In the genomic region with DNA sequence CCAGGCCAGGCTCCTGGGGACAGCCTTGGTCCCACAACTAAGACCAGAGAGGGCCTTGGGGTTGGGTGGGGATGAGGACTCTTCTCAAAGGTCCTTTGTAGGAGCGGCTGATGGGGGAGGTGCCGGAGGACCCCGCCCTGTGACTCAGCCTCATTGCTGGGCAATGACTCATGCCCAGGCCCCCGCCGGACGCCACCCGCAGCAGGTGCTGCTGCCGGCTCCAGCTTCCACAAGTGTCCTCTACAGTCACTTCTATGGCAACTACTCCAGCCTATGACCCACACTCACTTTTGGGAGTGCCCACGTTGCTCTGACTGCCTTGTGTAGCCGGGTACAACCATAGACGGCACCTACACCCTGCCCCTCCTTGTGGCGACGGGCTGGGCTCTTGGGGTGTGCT, we compare ENCODE assay signal across 8 mouse cellular contexts. TPM values are rescaled to one million over a fixed set of nuclear protein-coding genes. Genes with fewer than 3 reads are reported as not detected.
A peak's percentile ranks its signal among the peaks of the same experiment; 100 is the strongest.
DNase-seq lines count a peak whose midpoint lies in the region; ATAC-seq and TF ChIP-seq lines count a peak whose summit lies in the region.

No protein-coding gene starts in this region.

- no peak for TF ChIP-seq POLR2A in ES-Bruce4 (IDR thresholded peaks at IDR 0.05; ENCODE audit: insufficient read depth, low read length)

- peak overlapping the region; percentile 98 for H3K27ac ChIP-seq in ES-Bruce4 (ENCODE audit: insufficient read depth, low read length)
- H3K27ac ChIP-seq in forebrain, embryonic 14.5 days (ENCODE audit: low read depth, low read length) = peak overlapping the region; percentile 58; the same call in 1 of the 2 replicates
- peak overlapping the region; percentile 76 for H3K27ac ChIP-seq in hindbrain, embryonic 10.5 days
- peak overlapping the region; percentile 83 for H3K27ac ChIP-seq in limb, embryonic 13.5 days
- H3K27ac ChIP-seq in midbrain, embryonic 13.5 days = peak overlapping the region; percentile 53

- no peak for TF ChIP-seq CTCF in ES-Bruce4 (IDR thresholded peaks at IDR 0.05; ENCODE audit: low read depth, low read length)

- peak overlapping the region; percentile 36; the same call in 1 of the 2 replicates for H3K4me2 ChIP-seq in forebrain, embryonic 14.5 days (ENCODE audit: low read length)
- H3K4me2 ChIP-seq in limb, embryonic 13.5 days (replicated peaks) = peak overlapping the region; percentile 59
- peak overlapping the region; percentile 37; the same call in 1 of the 2 replicates for H3K4me2 ChIP-seq in midbrain, embryonic 13.5 days (replicated peaks)

- peak; percentile 59 for ATAC-seq in forebrain, embryonic 14.5 days
- ATAC-seq in limb, embryonic 13.5 days (ENCODE audit: low FRiP score, low read depth) = peak; percentile 64
- peak; percentile 44; the same call in 1 of the 2 replicates for ATAC-seq in midbrain, embryonic 13.5 days
- ATAC-seq in cerebellum, adult (ENCODE audit: insufficient number of reproducible peaks, low FRiP score, low TSS enrichment) = no peak

- H3K27me3 ChIP-seq in ES-Bruce4 (ENCODE audit: control insufficient read depth, insufficient read depth, low read length, poor library complexity, severe bottlenecking) = no peaks in the 10 kb centered on the region
- H3K27me3 ChIP-seq in forebrain, embryonic 14.5 days (replicated peaks; ENCODE audit: control insufficient read depth, insufficient read depth, low read length) = 0 out of 2 replicates have a peak, but pooled peaks cover 3% of the 10 kb centered on the region
- peaks cover 38% of the 10 kb centered on the region for H3K27me3 ChIP-seq in hindbrain, embryonic 10.5 days (ENCODE audit: insufficient read depth, poor library complexity, severe bottlenecking)
- no peaks in the 10 kb centered on the region for H3K27me3 ChIP-seq in limb, embryonic 13.5 days
- H3K27me3 ChIP-seq in midbrain, embryonic 13.5 days = peaks cover 16% of the 10 kb centered on the region

- H3K4me3 ChIP-seq in ES-Bruce4 (ENCODE audit: low read depth, low read length) = peak overlapping the region; percentile 57
- no peak overlapping the region for H3K4me3 ChIP-seq in forebrain, embryonic 14.5 days (ENCODE audit: low read depth, low read length)
- peak overlapping the region; percentile 38 for H3K4me3 ChIP-seq in hindbrain, embryonic 10.5 days
- peak overlapping the region; percentile 31 for H3K4me3 ChIP-seq in limb, embryonic 13.5 days
- peak overlapping the region; percentile 4; the same call in 1 of the 2 replicates for H3K4me3 ChIP-seq in midbrain, embryonic 13.5 days (replicated peaks)

- no peaks in the 10 kb centered on the region for H3K9me3 ChIP-seq in ES-Bruce4 (replicated peaks; ENCODE audit: control insufficient read depth, insufficient read depth, low read length, poor library complexity, severe bottlenecking)
- H3K9me3 ChIP-seq in forebrain, embryonic 14.5 days (replicated peaks; ENCODE audit: control insufficient read depth, low read length) = no peaks in the 10 kb centered on the region
- H3K9me3 ChIP-seq in hindbrain, embryonic 10.5 days = no peaks in the 10 kb centered on the region
- no peaks in the 10 kb centered on the region for H3K9me3 ChIP-seq in limb, embryonic 13.5 days
- H3K9me3 ChIP-seq in midbrain, embryonic 13.5 days = no peaks in the 10 kb centered on the region

- H3K4me1 ChIP-seq in ES-Bruce4 (ENCODE audit: control insufficient read depth, insufficient read depth, low read length) = peaks cover 7% of the 10 kb centered on the region
- peaks cover 7% of the 10 kb centered on the region for H3K4me1 ChIP-seq in forebrain, embryonic 14.5 days (ENCODE audit: control insufficient read depth, insufficient read depth, low read length)
- H3K4me1 ChIP-seq in hindbrain, embryonic 10.5 days (replicated peaks) = peaks cover 28% of the 10 kb centered on the region
- H3K4me1 ChIP-seq in limb, embryonic 13.5 days = peaks cover 36% of the 10 kb centered on the region
- H3K4me1 ChIP-seq in midbrain, embryonic 13.5 days (replicated peaks) = peaks cover 13% of the 10 kb centered on the region

- no peaks in the 10 kb centered on the region for H3K36me3 ChIP-seq in ES-Bruce4 (ENCODE audit: control insufficient read depth, insufficient read depth, low read length, poor library complexity, severe bottlenecking)
- H3K36me3 ChIP-seq in forebrain, embryonic 14.5 days (ENCODE audit: control insufficient read depth, insufficient read depth, low read length) = no peaks in the 10 kb centered on the region
- H3K36me3 ChIP-seq in hindbrain, embryonic 10.5 days = no peaks in the 10 kb centered on the region
- H3K36me3 ChIP-seq in limb, embryonic 13.5 days = no peaks in the 10 kb centered on the region
- H3K36me3 ChIP-seq in midbrain, embryonic 13.5 days = no peaks in the 10 kb centered on the region

- peak overlapping the region; percentile 76 for H3K9ac ChIP-seq in ES-Bruce4 (ENCODE audit: low read depth, poor library complexity, severe bottlenecking)
- no peak overlapping the region for H3K9ac ChIP-seq in forebrain, embryonic 14.5 days (ENCODE audit: low read length)
- peak overlapping the region; percentile 48; the same call in 1 of the 2 replicates for H3K9ac ChIP-seq in limb, embryonic 13.5 days
- 0 out of 2 replicates have a peak overlapping the region, but pooled peaks have one; percentile 30 for H3K9ac ChIP-seq in midbrain, embryonic 13.5 days (replicated peaks)

- DNase-seq in adipocyte (ENCODE audit: low spot score) = peak; percentile 39
- no peak for DNase-seq in forebrain, embryonic 14.5 days (ENCODE audit: low spot score)
- DNase-seq in hindbrain, embryonic 10.5 days (ENCODE audit: low spot score) = peak; percentile 40
- DNase-seq in urinary bladder, postnatal 4 days (ENCODE audit: low spot score in 2 of 2) = peak; percentile 73 to 74

- WGBS in forebrain, embryonic 14.5 days = 33% methylated on average over 13 of the region's 13 CpGs
- 46% methylated on average over 13 of the region's 13 CpGs for WGBS in hindbrain, embryonic 10.5 days
- 25% methylated on average over 13 of the region's 13 CpGs for WGBS in limb, embryonic 13.5 days
- 57% methylated on average over 13 of the region's 13 CpGs for WGBS in midbrain, embryonic 13.5 days

- peak; percentile 99 for TF ChIP-seq EP300 in ES-Bruce4 (IDR thresholded peaks at IDR 0.05; ENCODE audit: insufficient read depth, low read depth, low read length)

RNA-seq across cellular contexts. Expression of gene Nanos3, which starts 7.0 kb away (rescaled TPM):
- 3.0 and 4.3 TPM in 2 replicates for polyA plus RNA-seq in ES-Bruce4 (2011; ENCODE audit: insufficient read depth, insufficient read length, low read depth, missing spikeins)
- polyA plus RNA-seq in forebrain, embryonic 14.5 days (2014; fragmentation: Nextera tagmentation; extraction: Ambion mirVana) = 4.5 and 8.3 TPM in 2 replicates
- polyA plus RNA-seq in hindbrain, embryonic 10.5 days (2016; fragmentation: Nextera tagmentation; extraction: Ambion mirVana) = 2.5 and 6.8 TPM in 2 replicates
- polyA plus RNA-seq in limb, embryonic 13.5 days (2015; fragmentation: Nextera tagmentation; extraction: Ambion mirVana) = 5.7 TPM in 2 replicates
- 8.8 and 11.6 TPM in 2 replicates for polyA plus RNA-seq in midbrain, embryonic 13.5 days (2015; fragmentation: Nextera tagmentation; extraction: Ambion mirVana)

RNA-seq across cellular contexts. Expression of gene 4930432K21Rik, which starts 44.2 kb away (rescaled TPM):
- 3.8 and 4.7 TPM in 2 replicates for polyA plus RNA-seq in ES-Bruce4 (2011; ENCODE audit: insufficient read depth, insufficient read length, low read depth, missing spikeins)
- polyA plus RNA-seq in forebrain, embryonic 14.5 days (2014; fragmentation: Nextera tagmentation; extraction: Ambion mirVana) = 1.7 and 2.3 TPM in 2 replicates
- 2.1 TPM in 2 replicates for polyA plus RNA-seq in hindbrain, embryonic 10.5 days (2016; fragmentation: Nextera tagmentation; extraction: Ambion mirVana)
- polyA plus RNA-seq in limb, embryonic 13.5 days (2015; fragmentation: Nextera tagmentation; extraction: Ambion mirVana) = 1.6 and 2.0 TPM in 2 replicates
- 2.3 and 2.7 TPM in 2 replicates for polyA plus RNA-seq in midbrain, embryonic 13.5 days (2015; fragmentation: Nextera tagmentation; extraction: Ambion mirVana)

RNA-seq across cellular contexts. Expression of gene Cc2d1a, which starts 44.3 kb away (rescaled TPM):
- polyA plus RNA-seq in ES-Bruce4 (2011; ENCODE audit: insufficient read depth, insufficient read length, low read depth, missing spikeins) = 18.0 and 27.2 TPM in 2 replicates
- 14.7 and 21.7 TPM in 2 replicates for polyA plus RNA-seq in forebrain, embryonic 14.5 days (2014; fragmentation: Nextera tagmentation; extraction: Ambion mirVana)
- 18.2 and 19.0 TPM in 2 replicates for polyA plus RNA-seq in hindbrain, embryonic 10.5 days (2016; fragmentation: Nextera tagmentation; extraction: Ambion mirVana)
- polyA plus RNA-seq in limb, embryonic 13.5 days (2015; fragmentation: Nextera tagmentation; extraction: Ambion mirVana) = 27.6 and 29.3 TPM in 2 replicates
- 24.5 and 24.7 TPM in 2 replicates for polyA plus RNA-seq in midbrain, embryonic 13.5 days (2015; fragmentation: Nextera tagmentation; extraction: Ambion mirVana)

RNA-seq across cellular contexts. Expression of gene Zswim4, which starts 44.8 kb away (rescaled TPM):
- 14.8 and 15.4 TPM in 2 replicates for polyA plus RNA-seq in ES-Bruce4 (2011; ENCODE audit: insufficient read depth, insufficient read length, low read depth, missing spikeins)
- 22.6 and 26.9 TPM in 2 replicates for polyA plus RNA-seq in forebrain, embryonic 14.5 days (2014; fragmentation: Nextera tagmentation; extraction: Ambion mirVana)
- 36.9 and 53.5 TPM in 2 replicates for polyA plus RNA-seq in hindbrain, embryonic 10.5 days (2016; fragmentation: Nextera tagmentation; extraction: Ambion mirVana)
- 23.5 and 23.9 TPM in 2 replicates for polyA plus RNA-seq in limb, embryonic 13.5 days (2015; fragmentation: Nextera tagmentation; extraction: Ambion mirVana)
- 44.9 and 47.4 TPM in 2 replicates for polyA plus RNA-seq in midbrain, embryonic 13.5 days (2015; fragmentation: Nextera tagmentation; extraction: Ambion mirVana)

RNA-seq across cellular contexts. Expression of gene D8Ertd738e, which starts 57.5 kb away (rescaled TPM):
- polyA plus RNA-seq in ES-Bruce4 (2011; ENCODE audit: insufficient read depth, insufficient read length, low read depth, missing spikeins) = 90.6 and 92.0 TPM in 2 replicates
- 266 and 329 TPM in 2 replicates for polyA plus RNA-seq in forebrain, embryonic 14.5 days (2014; fragmentation: Nextera tagmentation; extraction: Ambion mirVana)
- polyA plus RNA-seq in hindbrain, embryonic 10.5 days (2016; fragmentation: Nextera tagmentation; extraction: Ambion mirVana) = 386 TPM in 2 replicates
- 325 and 338 TPM in 2 replicates for polyA plus RNA-seq in limb, embryonic 13.5 days (2015; fragmentation: Nextera tagmentation; extraction: Ambion mirVana)
- polyA plus RNA-seq in midbrain, embryonic 13.5 days (2015; fragmentation: Nextera tagmentation; extraction: Ambion mirVana) = 261 and 273 TPM in 2 replicates
